Mouse (Mus musculus): Measurements from ENCODE around the gene Rad54l. TPM values are rescaled to one million over a fixed set of nuclear protein-coding genes. Genes with fewer than 3 reads are reported as not detected.

Rad54l gene
- total and polyA plus RNA-seq, 3 experiments: 22.8 to 53.3 (median 28.8) TPM

DNA sequence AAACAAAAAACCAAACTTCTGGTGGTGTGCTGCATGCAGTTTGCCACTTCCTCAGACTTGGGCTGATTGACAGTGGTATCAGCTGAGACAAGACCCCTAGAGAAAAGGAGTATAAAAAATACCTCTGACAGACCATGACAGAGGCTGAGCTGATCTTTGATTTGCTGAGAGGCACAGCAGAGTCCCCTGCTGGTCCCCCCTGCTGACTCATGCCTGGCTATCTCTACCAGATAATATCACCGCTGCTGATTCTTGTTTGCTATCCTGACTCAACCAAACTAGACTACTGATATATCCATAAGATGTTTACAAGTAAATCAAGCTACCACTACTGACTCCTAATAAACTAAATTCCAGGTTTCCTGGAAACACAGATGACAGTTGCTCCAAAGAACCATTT lies 59.6 kb downstream of the Rad54l start:
- Histone ChIP-seq H3K27me3 (replicated peaks) (no peaks in the 10 kb centered on the region), H3K27ac (ENCODE audit: insufficient read depth, low read depth) (no peak overlapping the region), H3K9ac (ENCODE audit: insufficient read depth, low read depth) (no peak overlapping the region), H3K4me2 (ENCODE audit: insufficient read depth, low read depth, poor library complexity, severe bottlenecking) (no peak overlapping the region), H3K36me3 (replicated peaks in 1 of 2; ENCODE audit: control insufficient read depth in 1 of 2, insufficient read depth in 1 of 2, low read length in 1 of 2) (peaks cover 18 to 47% of the 10 kb centered on the region in 2 experiments), H3K9me3 (replicated peaks; ENCODE audit: low read length) (no peaks in the 10 kb centered on the region), H3K79me2 (replicated peaks; ENCODE audit: control insufficient read depth, extremely low read depth, insufficient read depth, poor library complexity, severe bottlenecking) (no peaks in the 10 kb centered on the region), H3K4me1 (ENCODE audit: control insufficient read depth in 1 of 2, insufficient read depth in 2 of 2) (no peaks in the 10 kb centered on the region), H3K4me3 (replicated peaks in 1 of 3; ENCODE audit: low read depth in 2 of 3, low read length in 2 of 3, poor library complexity in 1 of 3) (no peak overlapping the region)
- dilution Hi-C loops (cut with MboI; ENCODE audit: extremely low pct_ligation_motif_present, extremely low pct_unique_long_range_greater_than_20kb, low sequenced_read_pairs) (no loop called here), in situ Hi-C loops (cut with MboI; ENCODE audit: low pct_ligation_motif_present, low pct_unique_long_range_greater_than_20kb, low sequenced_read_pairs) (no loop called here)
- DNase-seq (ENCODE audit: extremely low read depth): no peak
- no peak for TF ChIP-seq HCFC1 (IDR thresholded peaks at IDR 0.05; ENCODE audit: low read depth, low read length)
- no peak for TF ChIP-seq TBP (conservative IDR thresholded peaks at IDR 0.05; ENCODE audit: low read depth, low read length)
- no peak for TF ChIP-seq IRF4 (IDR thresholded peaks at IDR 0.05; ENCODE audit: low read depth, low read length)
- TF ChIP-seq JUND (conservative IDR thresholded peaks at IDR 0.05; ENCODE audit: low read depth, low read length): no peak

- H3K9me3 ChIP-seq (replicated peaks; ENCODE audit: low read length): no peaks in the 10 kb centered on the region
- no peak overlapping the region for H3K4me3 ChIP-seq (replicated peaks in 1 of 3; ENCODE audit: low read depth in 2 of 3, low read length in 2 of 3, poor library complexity in 1 of 3)
Observed at GRCm38 (mm10) chr4:116059012-116059726, 64.3 kb downstream of the Rad54l start.

GRCm38 (mm10) chr4:116057559-116057958 lies 65.9 kb downstream of the Rad54l start:
- Histone ChIP-seq H3K27ac (ENCODE audit: insufficient read depth, low read depth) (no peak overlapping the region), H3K79me2 (replicated peaks; ENCODE audit: control insufficient read depth, extremely low read depth, insufficient read depth, poor library complexity, severe bottlenecking) (no peaks in the 10 kb centered on the region; the same call in 1 of the 2 replicates), H3K36me3 (replicated peaks in 1 of 2; ENCODE audit: control insufficient read depth in 1 of 2, insufficient read depth in 1 of 2, low read length in 1 of 2) (peaks cover 0 to 4% of the 10 kb centered on the region in 2 experiments), H3K9me3 (replicated peaks; ENCODE audit: low read length) (no peaks in the 10 kb centered on the region), H3K4me2 (ENCODE audit: insufficient read depth, low read depth, poor library complexity, severe bottlenecking) (no peak overlapping the region), H3K27me3 (replicated peaks) (no peaks in the 10 kb centered on the region), H3K9ac (ENCODE audit: insufficient read depth, low read depth) (no peak overlapping the region), H3K4me3 (replicated peaks in 1 of 3; ENCODE audit: low read depth in 2 of 3, low read length in 2 of 3, poor library complexity in 1 of 3) (no peak overlapping the region), H3K4me1 (ENCODE audit: control insufficient read depth in 1 of 2, insufficient read depth in 2 of 2) (peaks cover 0 to 25% of the 10 kb centered on the region in 2 experiments; a peak in 2 of 4 replicates)
- in situ Hi-C loops (cut with MboI; ENCODE audit: low pct_ligation_motif_present, low pct_unique_long_range_greater_than_20kb, low sequenced_read_pairs): no loop called here
- dilution Hi-C loops (cut with MboI; ENCODE audit: extremely low pct_ligation_motif_present, extremely low pct_unique_long_range_greater_than_20kb, low sequenced_read_pairs): no loop called here
- DNase-seq (ENCODE audit: extremely low read depth): no peak
- TF ChIP-seq NELFE (IDR thresholded peaks at IDR 0.05; ENCODE audit: low read depth, low read length): no peak
- TF ChIP-seq USF1 (IDR thresholded peaks at IDR 0.05; ENCODE audit: low read depth, low read length): no peak
- no peak for TF ChIP-seq CHD2 (IDR thresholded peaks at IDR 0.05; ENCODE audit: low read length)
- peak in 1 of 2 experiments; percentile 45; a peak in 2 of 4 replicates for TF ChIP-seq CTCF (conservative IDR thresholded peaks at IDR 0.05 in 1 of 2, IDR thresholded peaks at IDR 0.05 in 1 of 2; ENCODE audit: low read depth in 2 of 2, low read length in 2 of 2)
- TF ChIP-seq JUN (IDR thresholded peaks at IDR 0.05; ENCODE audit: insufficient read depth, low read depth, low read length): no peak
- TF ChIP-seq TBP (conservative IDR thresholded peaks at IDR 0.05; ENCODE audit: low read depth, low read length): no peak
- no peak for TF ChIP-seq MYC (IDR thresholded peaks at IDR 0.05; ENCODE audit: low read depth, low read length)

More at GRCm38 (mm10) chr4:116059012-116059726, 64.3 kb downstream of the Rad54l start:
- Histone ChIP-seq H3K79me2 (replicated peaks; ENCODE audit: control insufficient read depth, extremely low read depth, insufficient read depth, poor library complexity, severe bottlenecking) (no peaks in the 10 kb centered on the region; the same call in 1 of the 2 replicates), H3K27ac (ENCODE audit: insufficient read depth, low read depth) (no peak overlapping the region), H3K36me3 (replicated peaks in 1 of 2; ENCODE audit: control insufficient read depth in 1 of 2, insufficient read depth in 1 of 2, low read length in 1 of 2) (peaks cover 0 to 14% of the 10 kb centered on the region in 2 experiments), H3K4me1 (ENCODE audit: control insufficient read depth in 1 of 2, insufficient read depth in 2 of 2) (peaks cover 0 to 21% of the 10 kb centered on the region in 2 experiments; a peak in 2 of 4 replicates), H3K27me3 (replicated peaks) (no peaks in the 10 kb centered on the region), H3K4me2 (ENCODE audit: insufficient read depth, low read depth, poor library complexity, severe bottlenecking) (no peak overlapping the region), H3K9ac (ENCODE audit: insufficient read depth, low read depth) (no peak overlapping the region)
- TF ChIP-seq MAFK (IDR thresholded peaks at IDR 0.05; ENCODE audit: insufficient replicate concordance, low read length) (peak; percentile 57; the same call in 1 of the 2 replicates), JUN (IDR thresholded peaks at IDR 0.05; ENCODE audit: insufficient read depth, low read depth, low read length) (no peak)
- dilution Hi-C loops (cut with MboI; ENCODE audit: extremely low pct_ligation_motif_present, extremely low pct_unique_long_range_greater_than_20kb, low sequenced_read_pairs): no loop called here
- no peak for DNase-seq (ENCODE audit: extremely low read depth)
- in situ Hi-C loops (cut with MboI; ENCODE audit: low pct_ligation_motif_present, low pct_unique_long_range_greater_than_20kb, low sequenced_read_pairs): no loop called here

Measured in CH12.LX (cell line).